Mouse (Mus musculus): Measurements from ENCODE around the gene Ptx4.

DNA sequence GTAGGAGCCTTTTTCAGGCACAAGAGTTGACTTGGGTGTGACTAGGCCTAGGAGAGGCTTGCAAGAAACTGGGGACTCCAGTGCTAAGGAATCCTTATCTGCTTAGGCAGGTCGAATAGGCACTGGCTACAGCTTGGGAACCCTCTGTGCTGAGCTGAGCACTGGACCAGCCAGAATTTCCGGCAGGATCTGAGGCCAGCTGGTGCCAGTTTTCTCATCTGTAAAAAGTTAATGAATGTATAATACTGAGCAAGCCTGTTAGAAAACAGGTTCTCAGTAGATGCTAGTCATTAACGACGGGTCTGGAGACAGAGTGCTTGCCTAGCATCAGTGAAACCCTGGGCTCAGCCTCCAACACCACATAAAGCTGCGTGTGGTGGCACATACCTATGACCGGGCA is 15.1 kb downstream of the Ptx4 start:
- TF ChIP-seq CTCF (IDR thresholded peaks at IDR 0.05; ENCODE audit: low read depth, low read length) (no peak), POLR2A (IDR thresholded peaks at IDR 0.05; ENCODE audit: borderline replicate concordance, low read depth, low read length) (no peak)

Measured in bone marrow macrophage, adult 2 months (primary cell).